Mouse (Mus musculus): Measurements from ENCODE around the gene Tspan5. TPM values are rescaled to one million over a fixed set of nuclear protein-coding genes. Genes with fewer than 3 reads are reported as not detected.
A peak's percentile ranks its signal among the peaks of the same experiment; 100 is the strongest.

Tspan5 gene
- total and polyA plus RNA-seq, 2 experiments, result 0.48 to 0.65 TPM

- H3K4me1 ChIP-seq (ENCODE audit: control insufficient read depth, insufficient read depth, low read length), result no peaks in the 10 kb centered on the region
- no peak overlapping the region for H3K9ac ChIP-seq (ENCODE audit: low read depth, low read length)
- H3K79me2 ChIP-seq (ENCODE audit: control insufficient read depth, insufficient read depth, low read length), result no peaks in the 10 kb centered on the region
- H3K36me3 ChIP-seq (ENCODE audit: control insufficient read depth, insufficient read depth, low read length), result no peaks in the 10 kb centered on the region; the same call in 1 of the 2 replicates
- 44% methylated on average over 8 of the region's 8 CpGs for WGBS
- H3K27me3 ChIP-seq (ENCODE audit: control insufficient read depth, insufficient read depth, low read length), result no peaks in the 10 kb centered on the region
- TF ChIP-seq CTCF (IDR thresholded peaks at IDR 0.05; ENCODE audit: low read depth, low read length) (no peak), POLR2A (IDR thresholded peaks at IDR 0.05; ENCODE audit: extremely low read depth, insufficient read depth, low read length) (no peak)
- H3K27ac ChIP-seq (replicated peaks; ENCODE audit: insufficient read depth, low read depth, low read length), result no peak overlapping the region
- DNase-seq (ENCODE audit: extremely low read depth, low read depth, low spot score), result peak; percentile 9
- no peak overlapping the region for H3K4me3 ChIP-seq (ENCODE audit: insufficient read depth, low read depth, low read length)
Measured at GRCm38 (mm10) chr3:138914626-138915288, 172.8 kb downstream of the Tspan5 start.

GRCm38 (mm10) chr3:138916591-138916990 lies 174.6 kb downstream of the Tspan5 start:
- Histone ChIP-seq H3K79me2 (ENCODE audit: control insufficient read depth, insufficient read depth, low read length) (no peaks in the 10 kb centered on the region), H3K4me1 (ENCODE audit: control insufficient read depth, insufficient read depth, low read length) (no peaks in the 10 kb centered on the region), H3K27ac (replicated peaks; ENCODE audit: insufficient read depth, low read depth, low read length) (no peak overlapping the region), H3K9ac (ENCODE audit: low read depth, low read length) (no peak overlapping the region), H3K27me3 (ENCODE audit: control insufficient read depth, insufficient read depth, low read length) (no peaks in the 10 kb centered on the region), H3K36me3 (ENCODE audit: control insufficient read depth, insufficient read depth, low read length) (no peaks in the 10 kb centered on the region; the same call in 1 of the 2 replicates), H3K4me3 (ENCODE audit: insufficient read depth, low read depth, low read length) (no peak overlapping the region)
- WGBS, result 92% methylated on average over 4 of the region's 4 CpGs
- TF ChIP-seq CTCF (IDR thresholded peaks at IDR 0.05; ENCODE audit: low read depth, low read length) (no peak), POLR2A (IDR thresholded peaks at IDR 0.05; ENCODE audit: extremely low read depth, insufficient read depth, low read length) (no peak)
- DNase-seq (ENCODE audit: extremely low read depth, low read depth, low spot score), result no peak

DNA sequence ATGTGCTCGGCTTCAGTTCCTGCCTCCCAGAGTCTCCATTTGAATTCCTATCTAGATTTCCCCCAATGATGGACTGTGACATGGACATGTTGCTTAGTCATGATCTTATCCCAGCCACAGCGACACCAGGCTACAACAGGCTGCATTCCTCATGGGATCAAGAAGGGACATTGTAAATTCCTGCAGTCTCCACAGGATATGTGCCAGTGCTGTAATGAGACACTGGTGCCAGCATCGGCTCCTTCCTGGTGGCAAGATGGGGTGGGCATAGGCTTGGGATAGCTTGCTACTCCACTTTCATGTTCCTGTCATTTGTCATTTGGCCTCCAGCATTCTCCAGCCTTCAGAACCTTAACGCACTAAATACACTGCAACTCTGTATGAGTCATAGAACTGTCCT lies 175.0 kb downstream of the Tspan5 start:
- Histone ChIP-seq H3K4me1 (ENCODE audit: control insufficient read depth, insufficient read depth, low read length) (no peaks in the 10 kb centered on the region), H3K36me3 (ENCODE audit: control insufficient read depth, insufficient read depth, low read length) (no peaks in the 10 kb centered on the region; the same call in 1 of the 2 replicates), H3K27ac (replicated peaks; ENCODE audit: insufficient read depth, low read depth, low read length) (no peak overlapping the region), H3K79me2 (ENCODE audit: control insufficient read depth, insufficient read depth, low read length) (no peaks in the 10 kb centered on the region), H3K4me3 (ENCODE audit: insufficient read depth, low read depth, low read length) (no peak overlapping the region), H3K27me3 (ENCODE audit: control insufficient read depth, insufficient read depth, low read length) (no peaks in the 10 kb centered on the region), H3K9ac (ENCODE audit: low read depth, low read length) (no peak overlapping the region)
- 84% methylated on average over 4 of the region's 4 CpGs for WGBS
- no peak for TF ChIP-seq CTCF (IDR thresholded peaks at IDR 0.05; ENCODE audit: low read depth, low read length)
- no peak for TF ChIP-seq POLR2A (IDR thresholded peaks at IDR 0.05; ENCODE audit: extremely low read depth, insufficient read depth, low read length)
- DNase-seq (ENCODE audit: extremely low read depth, low read depth, low spot score), result no peak

DNA sequence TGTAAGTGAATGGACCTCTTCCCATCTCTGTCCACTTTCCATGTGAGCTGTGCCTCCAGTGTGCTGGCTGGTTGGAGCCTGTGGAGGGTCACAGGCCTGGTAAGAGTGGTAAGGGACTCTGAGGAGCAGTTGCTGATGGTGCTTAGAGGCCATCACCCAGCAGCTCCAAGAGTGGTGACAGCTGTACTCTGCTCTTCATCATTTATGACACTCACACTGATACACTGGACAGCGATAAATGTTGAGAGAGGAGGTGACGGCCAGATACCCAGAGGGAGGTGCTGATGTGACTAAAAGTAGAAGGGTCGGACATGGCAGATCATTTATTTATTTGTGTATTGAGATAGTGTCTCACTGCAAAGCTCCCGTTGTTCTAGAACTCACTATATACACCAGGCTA lies 176.2 kb downstream of the Tspan5 start:
- no peak for DNase-seq (ENCODE audit: extremely low read depth, low read depth, low spot score)
- WGBS, result 87% methylated on average over 4 of the region's 4 CpGs
- TF ChIP-seq CTCF (IDR thresholded peaks at IDR 0.05; ENCODE audit: low read depth, low read length), result no peak
- no peak for TF ChIP-seq POLR2A (IDR thresholded peaks at IDR 0.05; ENCODE audit: extremely low read depth, insufficient read depth, low read length)
- Histone ChIP-seq H3K79me2 (ENCODE audit: control insufficient read depth, insufficient read depth, low read length) (no peaks in the 10 kb centered on the region), H3K4me1 (ENCODE audit: control insufficient read depth, insufficient read depth, low read length) (no peaks in the 10 kb centered on the region), H3K36me3 (ENCODE audit: control insufficient read depth, insufficient read depth, low read length) (no peaks in the 10 kb centered on the region; the same call in 1 of the 2 replicates), H3K4me3 (ENCODE audit: insufficient read depth, low read depth, low read length) (no peak overlapping the region), H3K27ac (replicated peaks; ENCODE audit: insufficient read depth, low read depth, low read length) (no peak overlapping the region), H3K27me3 (ENCODE audit: control insufficient read depth, insufficient read depth, low read length) (no peaks in the 10 kb centered on the region), H3K9ac (ENCODE audit: low read depth, low read length) (no peak overlapping the region)

DNA sequence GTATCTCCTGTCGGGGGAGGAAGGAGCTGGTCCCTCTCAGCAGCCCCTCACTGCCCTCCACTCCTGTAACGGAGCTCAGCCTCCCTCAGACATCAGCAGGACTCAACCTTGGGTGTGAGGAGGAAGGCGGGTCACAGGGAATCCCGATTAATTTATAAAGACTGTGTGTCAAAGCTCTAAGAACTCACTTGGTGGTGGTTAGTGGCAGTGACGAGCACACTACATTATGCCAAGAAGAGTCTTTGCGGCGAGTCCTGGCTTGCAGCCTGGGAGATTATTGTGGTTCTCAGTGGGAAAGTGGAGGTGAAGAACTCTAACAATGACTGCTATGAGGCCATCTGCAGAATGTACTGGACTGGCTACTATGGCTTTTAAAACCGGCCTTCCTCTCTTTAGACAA lies 184.2 kb downstream of the Tspan5 start:
- no peaks in the 10 kb centered on the region for H3K79me2 ChIP-seq (ENCODE audit: control insufficient read depth, insufficient read depth, low read length)
- H3K36me3 ChIP-seq (ENCODE audit: control insufficient read depth, insufficient read depth, low read length), result peaks cover 32% of the 10 kb centered on the region
- H3K4me1 ChIP-seq (ENCODE audit: control insufficient read depth, insufficient read depth, low read length), result no peaks in the 10 kb centered on the region
- no peak overlapping the region for H3K9ac ChIP-seq (ENCODE audit: low read depth, low read length)
- DNase-seq (ENCODE audit: extremely low read depth, low read depth, low spot score), result no peak
- WGBS, result 96% methylated on average over 8 of the region's 8 CpGs
- no peak overlapping the region for H3K4me3 ChIP-seq (ENCODE audit: insufficient read depth, low read depth, low read length)
- H3K27me3 ChIP-seq (ENCODE audit: control insufficient read depth, insufficient read depth, low read length), result no peaks in the 10 kb centered on the region
- H3K27ac ChIP-seq (replicated peaks; ENCODE audit: insufficient read depth, low read depth, low read length), result no peak overlapping the region
- no peak for TF ChIP-seq CTCF (IDR thresholded peaks at IDR 0.05; ENCODE audit: low read depth, low read length)
- TF ChIP-seq POLR2A (IDR thresholded peaks at IDR 0.05; ENCODE audit: extremely low read depth, insufficient read depth, low read length), result no peak

DNA sequence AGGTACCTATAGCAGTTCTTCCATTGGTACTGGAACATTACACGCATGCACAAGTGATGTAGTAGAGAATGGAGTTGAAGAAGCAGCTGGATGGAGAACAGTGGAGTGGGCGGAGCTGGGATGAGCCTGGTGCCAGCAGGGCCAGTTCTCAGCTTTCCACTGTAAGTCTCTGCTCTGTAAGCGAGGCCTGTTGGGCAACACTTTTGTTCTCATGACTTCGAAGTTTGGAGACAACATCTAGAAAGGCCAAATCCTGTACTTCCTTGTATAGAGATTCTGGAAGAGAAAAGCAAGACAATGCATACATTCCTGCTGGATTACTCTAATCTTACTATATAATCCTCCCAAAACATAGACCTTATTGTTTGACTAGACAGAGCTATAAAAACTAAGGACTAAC lies 185.4 kb downstream of the Tspan5 start:
- H3K9ac ChIP-seq (ENCODE audit: low read depth, low read length), result no peak overlapping the region
- no peak for DNase-seq (ENCODE audit: extremely low read depth, low read depth, low spot score)
- H3K27me3 ChIP-seq (ENCODE audit: control insufficient read depth, insufficient read depth, low read length), result no peaks in the 10 kb centered on the region
- WGBS, result 96% methylated on average over 4 of the region's 4 CpGs
- H3K4me1 ChIP-seq (ENCODE audit: control insufficient read depth, insufficient read depth, low read length), result no peaks in the 10 kb centered on the region
- TF ChIP-seq CTCF (IDR thresholded peaks at IDR 0.05; ENCODE audit: low read depth, low read length) (no peak), POLR2A (IDR thresholded peaks at IDR 0.05; ENCODE audit: extremely low read depth, insufficient read depth, low read length) (no peak)
- no peak overlapping the region for H3K27ac ChIP-seq (replicated peaks; ENCODE audit: insufficient read depth, low read depth, low read length)
- no peak overlapping the region for H3K4me3 ChIP-seq (ENCODE audit: insufficient read depth, low read depth, low read length)
- peaks cover 32% of the 10 kb centered on the region for H3K36me3 ChIP-seq (ENCODE audit: control insufficient read depth, insufficient read depth, low read length)
- H3K79me2 ChIP-seq (ENCODE audit: control insufficient read depth, insufficient read depth, low read length), result no peaks in the 10 kb centered on the region

Data from liver, adult 2 months (tissue).